ENCODE assay signal across 12 mouse cellular contexts in genomic region chr7:97247661-97248060, GRCm38 (mm10).
DNase-seq lines count a peak whose midpoint lies in the region; ATAC-seq and TF ChIP-seq lines count a peak whose summit lies in the region.
"Had no signal": no experiment of that assay in that cellular context is flagged by ENCODE, and none has a peak within 500 bp of the region (broad histone marks: within the 10 kb centered on the region; RNA-seq: fewer than 3 reads in every experiment).

No protein-coding gene starts in this region.

- no peak overlapping the region for H3K4me3 ChIP-seq in kidney, postnatal 0 days (replicated peaks; ENCODE audit: low read depth, low read length)
- H3K4me3 ChIP-seq in forebrain, embryonic 11.5 days (ENCODE audit: low read depth, low read length) = no peak overlapping the region
- H3K4me3 ChIP-seq in limb, embryonic 10.5 days = no peak overlapping the region
- H3K4me3 ChIP-seq: forebrain, embryonic 13.5 days; neural tube, embryonic 12.5 days had no signal

- H3K4me2 ChIP-seq in kidney, postnatal 0 days (ENCODE audit: low read length) = no peak overlapping the region
- H3K4me2 ChIP-seq in forebrain, embryonic 11.5 days (ENCODE audit: low read depth, low read length, severe bottlenecking) = no peak overlapping the region
- H3K4me2 ChIP-seq: forebrain, embryonic 13.5 days; neural tube, embryonic 12.5 days had no signal

- H3K9ac ChIP-seq in kidney, postnatal 0 days (ENCODE audit: low read depth, low read length) = no peak overlapping the region
- no peak overlapping the region for H3K9ac ChIP-seq in forebrain, embryonic 11.5 days (ENCODE audit: low read length)
- H3K9ac ChIP-seq: forebrain, embryonic 13.5 days; neural tube, embryonic 12.5 days had no signal

- H3K27ac ChIP-seq in kidney, postnatal 0 days = peak overlapping the region; percentile 27
- H3K27ac ChIP-seq in forebrain, embryonic 11.5 days (ENCODE audit: low read depth, low read length) = no peak overlapping the region
- no peak overlapping the region for H3K27ac ChIP-seq in limb, embryonic 10.5 days
- H3K27ac ChIP-seq: forebrain, embryonic 13.5 days; hindbrain, postnatal 0 days; neural tube, embryonic 12.5 days had no signal

- no peak; the same call in 1 of the 2 replicates for ATAC-seq in kidney, postnatal 0 days (replicated peaks; ENCODE audit: low FRiP score, low read depth)
- no peak for ATAC-seq in forebrain, embryonic 11.5 days (replicated peaks; ENCODE audit: low FRiP score)
- ATAC-seq: forebrain, embryonic 13.5 days; hindbrain, postnatal 0 days had no signal

- no peaks in the 10 kb centered on the region for H3K9me3 ChIP-seq in kidney, postnatal 0 days (replicated peaks; ENCODE audit: low read length)
- H3K9me3 ChIP-seq in forebrain, embryonic 11.5 days (ENCODE audit: control insufficient read depth, low read length) = no peaks in the 10 kb centered on the region
- H3K9me3 ChIP-seq in limb, embryonic 10.5 days (replicated peaks) = no peaks in the 10 kb centered on the region
- H3K9me3 ChIP-seq: forebrain, embryonic 13.5 days; neural tube, embryonic 12.5 days had no signal

- DNase-seq in kidney, postnatal 0 days (ENCODE audit: low spot score) = peak; percentile 86
- DNase-seq in kidney, postnatal 10 days = no peak
- DNase-seq in adipocyte (ENCODE audit: low spot score) = peak; percentile 5
- DNase-seq in heart, adult 8-10 months (ENCODE audit: low spot score) = peak; percentile 83
- DNase-seq in kidney, postnatal 4 days = peak; percentile 13 to 29
- DNase-seq in forebrain, embryonic 11.5 days (ENCODE audit: low spot score) = no peak
- no peak for DNase-seq in cerebellum, postnatal 10 days
- no peak for DNase-seq in limb, embryonic 10.5 days (ENCODE audit: low spot score)
- DNase-seq: right cerebral cortex, postnatal 25 days had no signal

- TF ChIP-seq CTCF in kidney, postnatal 0 days (IDR thresholded peaks at IDR 0.05; ENCODE audit: low read depth) = no peak

- 19% methylated on average over 1 of the region's 1 CpGs for WGBS in kidney, postnatal 0 days
- WGBS in forebrain, embryonic 11.5 days = 90% methylated on average over 1 of the region's 1 CpGs
- 83% methylated on average over 1 of the region's 1 CpGs for WGBS in limb, embryonic 10.5 days

- peaks cover 10% of the 10 kb centered on the region for H3K4me1 ChIP-seq in kidney, postnatal 0 days (replicated peaks; ENCODE audit: insufficient read depth, low read length)
- H3K4me1 ChIP-seq in forebrain, embryonic 11.5 days (replicated peaks; ENCODE audit: control insufficient read depth, insufficient read depth, low read length) = no peaks in the 10 kb centered on the region
- H3K4me1 ChIP-seq in limb, embryonic 10.5 days = no peaks in the 10 kb centered on the region
- H3K4me1 ChIP-seq: neural tube, embryonic 12.5 days had no signal

- no peaks in the 10 kb centered on the region for H3K36me3 ChIP-seq in kidney, postnatal 0 days (ENCODE audit: insufficient read depth, low read length)
- H3K36me3 ChIP-seq in forebrain, embryonic 11.5 days (ENCODE audit: control insufficient read depth, insufficient read depth, low read length) = no peaks in the 10 kb centered on the region
- H3K36me3 ChIP-seq in limb, embryonic 10.5 days = no peaks in the 10 kb centered on the region
- H3K36me3 ChIP-seq: neural tube, embryonic 12.5 days had no signal

- no peaks in the 10 kb centered on the region for H3K27me3 ChIP-seq in kidney, postnatal 0 days (ENCODE audit: insufficient read depth, low read length)
- no peaks in the 10 kb centered on the region for H3K27me3 ChIP-seq in forebrain, embryonic 11.5 days (ENCODE audit: control insufficient read depth, insufficient read depth, low read length)
- H3K27me3 ChIP-seq in limb, embryonic 10.5 days (ENCODE audit: low read depth, poor library complexity, severe bottlenecking) = no peaks in the 10 kb centered on the region
- H3K27me3 ChIP-seq: forebrain, embryonic 13.5 days; neural tube, embryonic 12.5 days had no signal

Comparison
In these comparisons a context has a peak if more than half of its experiments do, and no peak if none do; other contexts are left out.
1. DNase-seq: peak in kidney, postnatal 0 days (single experiment), adipocyte (single experiment), heart, adult 8-10 months (single experiment) and kidney, postnatal 4 days (2 of 2); none in kidney, postnatal 10 days (single experiment), forebrain, embryonic 11.5 days (single experiment), cerebellum, postnatal 10 days (0 of 2) and limb, embryonic 10.5 days (single experiment).